Mouse (Mus musculus): ENCODE data around the gene Gng10.

Gene Gng10

DNA sequence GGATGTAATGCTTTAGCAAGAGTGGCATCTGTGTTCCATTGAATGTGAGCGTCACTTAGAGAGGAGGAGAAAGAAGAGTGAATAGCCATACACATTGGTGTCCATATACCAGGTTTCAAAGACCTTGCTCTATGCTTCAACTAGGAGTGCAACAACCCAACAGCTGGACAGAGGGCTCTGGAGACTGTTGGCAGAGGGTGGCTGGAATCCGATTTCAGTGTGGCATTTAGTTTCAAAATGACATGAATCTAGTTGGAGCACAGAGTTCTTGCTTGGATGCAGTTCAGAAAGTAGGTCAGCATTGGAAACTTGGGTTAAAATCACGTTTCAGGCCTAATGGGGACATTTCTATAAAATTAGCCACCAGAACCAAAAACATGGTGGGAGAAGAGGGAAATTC, 19.7 kb upstream of the Gng10 start:
- no peak for DNase-seq (ENCODE audit: extremely low read depth, low read depth, low spot score)

DNA sequence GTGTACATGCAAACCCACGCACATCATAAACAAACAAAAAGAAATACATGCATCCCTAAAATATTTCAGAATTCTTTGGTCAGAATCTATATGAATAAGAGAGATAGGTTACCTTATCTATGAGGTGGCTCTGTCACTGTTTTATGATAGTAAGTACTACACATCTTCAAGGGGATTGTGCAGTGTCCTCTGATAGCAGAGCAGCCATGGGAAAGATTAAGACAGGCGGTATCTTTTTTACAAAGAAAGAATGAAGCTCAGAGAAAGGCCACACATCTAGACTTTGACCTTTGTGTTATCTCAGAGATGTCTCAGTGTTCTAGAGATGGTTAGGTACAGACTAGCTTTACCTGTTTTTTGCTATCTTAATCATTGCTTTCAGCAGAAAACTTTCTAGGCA, 18.0 kb upstream of the Gng10 start:
- no peak for DNase-seq (ENCODE audit: extremely low read depth, low read depth, low spot score)

DNA sequence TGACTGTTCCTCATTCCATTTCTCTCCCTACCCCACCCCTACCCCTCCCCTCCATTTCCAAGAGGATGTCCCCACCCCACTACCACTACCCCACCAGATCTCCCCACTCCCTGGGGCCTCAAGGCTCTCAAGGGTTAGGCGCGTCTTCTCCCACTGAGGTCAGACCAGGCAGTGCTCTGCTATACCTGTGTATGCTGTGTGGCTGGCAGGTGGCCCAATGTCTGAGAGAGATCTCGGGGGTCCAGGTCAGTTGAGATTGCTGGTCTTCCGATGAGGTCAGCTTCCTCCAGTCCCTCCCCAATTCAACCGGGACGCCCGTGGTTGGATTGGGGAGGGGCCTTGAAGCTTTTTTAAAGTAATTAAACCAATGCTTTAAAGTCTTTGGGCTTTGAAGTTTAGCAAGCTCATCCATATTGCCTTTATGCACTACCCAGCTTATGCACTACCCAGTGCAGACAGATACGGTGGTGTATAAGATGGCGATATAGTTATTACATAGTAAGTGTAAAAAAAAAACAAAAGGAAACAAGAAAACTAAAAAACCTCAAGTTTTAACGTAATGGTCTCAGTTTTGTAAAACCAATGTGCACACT, 467 bp upstream of the Gng10 start:
- DNase-seq (ENCODE audit: extremely low read depth, low read depth, low spot score), result no peak

DNA sequence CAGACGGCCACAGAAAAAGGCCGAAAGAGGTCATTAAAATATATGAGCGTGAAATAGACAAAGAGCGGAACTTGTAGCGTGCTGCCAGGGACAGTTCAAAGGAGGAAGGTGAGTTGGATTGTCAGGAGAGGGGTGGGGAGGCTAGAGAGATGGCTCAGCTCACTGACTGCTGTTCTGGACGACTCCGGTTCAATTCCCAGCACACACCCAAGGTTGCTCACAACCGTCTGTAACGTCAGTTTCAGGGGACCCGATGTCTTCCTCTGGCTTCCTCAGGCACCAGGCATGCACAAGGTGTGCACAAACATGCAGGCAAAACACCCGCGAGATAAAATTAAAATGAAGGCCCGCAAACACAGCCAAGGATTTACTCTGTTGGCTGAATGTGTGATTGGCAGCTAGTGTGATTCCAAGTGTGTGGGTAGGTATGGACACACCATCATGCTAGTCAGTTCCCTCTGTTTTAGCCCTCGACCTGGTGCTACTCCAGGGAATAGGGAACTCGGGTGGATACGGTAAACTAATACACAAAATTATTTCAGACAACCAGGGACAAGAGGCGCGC, 980 bp downstream of the Gng10 start:
- DNase-seq (ENCODE audit: extremely low read depth, low read depth, low spot score), result no peak

DNA sequence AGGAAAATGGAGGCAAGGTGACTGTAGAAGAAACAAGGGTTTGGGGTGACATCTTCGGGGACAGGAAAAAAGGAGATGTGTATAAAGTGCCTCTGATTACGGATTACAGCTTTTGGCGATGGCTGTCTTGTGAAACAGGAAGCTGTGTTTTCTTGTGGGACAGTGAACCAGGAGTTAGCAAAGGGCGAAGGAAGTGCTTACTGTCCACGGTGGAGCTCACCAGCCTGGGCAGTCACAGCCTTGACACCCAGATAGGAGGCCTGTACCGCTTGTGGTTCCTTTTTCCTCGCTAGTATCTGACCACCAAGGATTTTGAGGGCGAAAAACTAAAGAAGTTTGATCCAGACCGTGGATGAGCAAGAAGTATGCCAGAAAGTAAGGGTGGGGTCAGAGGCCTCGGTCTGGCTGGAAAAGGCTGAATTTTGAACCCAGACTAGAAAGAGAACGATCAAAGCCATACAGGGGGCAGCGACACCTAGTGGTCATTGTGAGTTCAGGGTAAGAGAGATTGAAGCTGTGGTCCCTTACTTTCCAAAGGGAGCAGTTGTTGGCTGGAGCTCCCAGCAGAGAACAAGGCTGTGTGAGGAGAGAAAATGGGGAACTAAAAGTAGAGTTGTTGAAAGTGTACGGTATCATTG, 1.7 kb downstream of the Gng10 start:
- DNase-seq (ENCODE audit: extremely low read depth, low read depth, low spot score), result no peak

DNA sequence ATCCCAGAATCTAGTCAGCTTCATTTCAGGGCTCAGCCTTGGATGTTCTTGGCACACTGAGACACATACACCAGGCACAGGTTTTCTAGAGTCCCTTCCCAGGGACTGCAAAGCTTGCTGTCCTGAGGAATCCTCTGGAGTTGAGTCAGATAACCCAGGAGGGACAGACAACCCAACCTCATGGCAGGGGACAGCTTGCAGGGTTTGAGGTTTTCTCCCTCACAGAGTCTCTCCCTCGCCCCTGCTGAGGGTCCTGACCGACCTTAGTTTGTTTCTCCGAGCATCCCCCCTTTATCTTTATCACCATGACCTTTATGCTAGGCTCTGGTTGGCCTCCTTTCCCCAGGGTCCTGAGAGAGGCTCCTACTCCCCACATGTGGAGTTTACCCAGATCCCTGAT, 2.6 kb downstream of the Gng10 start:
- DNase-seq (ENCODE audit: extremely low read depth, low read depth, low spot score), result no peak

DNA sequence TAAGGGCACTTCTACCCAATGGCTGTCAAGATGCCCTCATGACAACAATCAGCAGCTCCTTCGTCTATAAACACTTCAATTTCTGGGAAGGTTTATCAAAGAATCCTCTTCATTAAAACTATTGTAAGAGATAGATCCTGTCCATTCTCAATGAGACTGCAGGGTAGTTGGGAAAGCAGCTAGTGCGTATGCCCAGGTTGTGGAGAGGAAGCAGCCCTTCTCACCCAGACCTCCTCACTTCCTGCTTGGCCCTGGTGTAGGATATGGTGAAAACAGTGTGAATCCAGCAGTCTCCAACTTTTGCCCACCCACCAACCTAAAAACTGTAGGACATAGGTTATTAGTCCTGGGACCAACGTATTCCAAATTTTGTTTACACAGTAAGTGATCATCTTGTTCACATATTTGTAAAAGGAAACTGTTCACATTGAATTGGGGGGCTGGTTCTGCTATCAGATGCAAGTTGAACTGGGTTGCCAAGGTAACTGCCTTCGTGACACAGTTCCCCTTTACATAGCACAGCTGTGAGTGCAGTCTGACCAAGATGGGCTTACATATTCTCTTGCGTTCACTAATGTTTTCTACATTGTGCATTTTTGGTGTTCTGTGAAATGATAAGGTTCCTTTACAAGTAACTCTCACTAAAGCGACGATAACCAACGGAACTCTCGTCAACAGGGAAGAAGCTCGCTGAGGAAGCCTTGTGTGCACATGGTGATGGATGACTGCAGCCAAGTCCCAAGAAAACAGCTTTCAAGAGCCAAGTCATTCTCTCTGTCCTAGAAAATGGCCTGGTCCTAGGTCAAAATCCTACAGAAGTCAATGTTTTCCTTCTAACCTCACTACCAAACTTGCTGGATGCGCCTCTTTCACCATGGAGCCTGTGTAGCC, 5.8 kb downstream of the Gng10 start:
- no peak for DNase-seq (ENCODE audit: extremely low read depth, low read depth, low spot score)

DNA sequence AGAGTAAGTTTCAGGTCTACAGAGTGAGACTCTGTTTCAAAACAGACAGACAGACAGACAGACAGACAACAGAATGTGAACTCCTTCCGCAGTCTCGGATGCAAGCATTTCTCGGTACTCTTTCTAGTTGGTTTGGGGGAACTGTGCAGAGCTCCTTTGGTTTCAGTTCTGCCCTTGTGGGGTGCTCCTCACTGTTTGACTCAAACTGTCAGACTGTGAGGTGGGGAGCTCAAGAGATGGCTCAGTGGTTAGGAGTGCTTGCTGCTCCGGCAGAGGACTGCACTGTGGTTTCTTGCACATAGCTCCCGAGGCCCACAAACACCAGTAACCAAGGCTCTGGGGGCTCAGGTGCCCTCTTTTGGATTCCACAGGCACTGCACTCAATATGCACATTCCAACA, 8.2 kb downstream of the Gng10 start:
- DNase-seq (ENCODE audit: extremely low read depth, low read depth, low spot score), result no peak

DNA sequence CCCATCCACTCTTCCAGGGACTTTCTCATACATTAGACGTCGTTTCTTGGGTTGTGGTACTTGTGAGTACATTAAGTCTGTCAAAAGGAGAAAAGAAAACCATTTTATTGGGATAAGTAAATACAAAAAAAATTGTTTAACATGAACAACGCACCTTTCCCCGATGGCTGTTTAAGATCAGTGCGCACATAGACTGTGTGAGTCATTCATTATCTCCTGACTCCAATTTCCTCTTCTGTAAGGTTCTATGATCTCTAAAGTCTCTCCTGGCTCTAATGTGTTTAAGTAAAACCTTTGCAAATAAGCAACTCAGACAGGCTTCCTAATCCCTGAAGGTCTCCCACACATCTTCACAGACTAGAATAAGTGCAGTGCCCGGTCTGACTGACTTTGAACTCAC, 9.0 kb downstream of the Gng10 start:
- no peak for DNase-seq (ENCODE audit: extremely low read depth, low read depth, low spot score)

DNA sequence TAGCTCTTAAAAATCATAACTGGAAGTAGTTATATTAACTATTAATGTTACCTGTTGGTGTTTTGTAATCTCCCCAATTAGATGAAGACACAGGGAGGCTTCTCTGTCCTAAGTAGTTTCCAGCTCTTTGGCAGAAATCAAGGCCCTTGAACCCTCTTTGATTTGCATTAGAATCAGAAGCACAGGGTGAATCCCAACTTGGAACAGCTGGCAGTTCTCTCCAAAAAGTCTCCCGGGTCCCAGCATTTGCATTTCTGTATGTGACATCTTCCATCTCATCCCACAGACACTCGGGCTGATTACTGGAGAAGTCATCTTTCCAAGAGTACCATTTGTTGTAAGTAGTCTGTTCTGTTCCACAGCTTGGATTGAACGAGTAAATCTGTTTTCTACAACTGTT, 12.3 kb downstream of the Gng10 start:
- DNase-seq (ENCODE audit: extremely low read depth, low read depth, low spot score), result no peak

DNA sequence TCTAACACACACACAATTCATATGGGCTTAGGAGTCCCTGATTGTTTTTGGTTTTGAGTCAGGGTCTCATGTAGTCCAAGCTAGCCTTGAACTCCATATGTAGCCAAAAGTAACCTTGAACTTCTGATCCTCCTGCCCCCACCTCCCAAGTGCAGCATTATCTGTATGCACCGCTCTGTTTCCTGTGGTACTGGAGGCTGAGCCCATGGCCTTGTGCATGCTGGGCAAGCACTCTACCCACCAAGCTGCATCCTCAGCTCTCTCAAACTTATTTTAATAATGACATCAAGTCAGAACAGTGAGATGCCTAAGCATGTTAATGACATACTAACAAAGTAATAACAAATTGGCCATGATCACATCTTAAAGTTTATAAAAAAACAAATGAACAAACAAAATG, 16.2 kb downstream of the Gng10 start:
- no peak for DNase-seq (ENCODE audit: extremely low read depth, low read depth, low spot score)

DNA sequence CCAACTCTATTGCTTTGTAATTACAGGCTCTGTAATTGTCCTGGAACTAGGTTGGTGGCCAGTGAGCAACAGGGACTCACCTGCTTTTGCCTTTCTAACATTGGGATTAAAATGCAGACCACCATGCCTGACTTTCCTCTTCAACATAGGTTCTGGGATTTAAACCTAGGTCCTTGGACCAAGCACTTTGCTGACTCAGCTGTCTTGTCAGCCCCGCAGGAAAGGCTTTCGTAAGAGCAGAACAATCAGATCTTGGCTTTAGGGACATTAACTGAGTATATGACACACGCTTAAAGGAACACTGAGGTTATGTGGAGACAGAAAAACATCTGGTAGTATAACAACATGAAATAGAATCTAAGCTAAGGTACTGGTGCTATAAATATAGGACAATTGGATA, 23.0 kb downstream of the Gng10 start:
- no peak for DNase-seq (ENCODE audit: extremely low read depth, low read depth, low spot score)

DNA sequence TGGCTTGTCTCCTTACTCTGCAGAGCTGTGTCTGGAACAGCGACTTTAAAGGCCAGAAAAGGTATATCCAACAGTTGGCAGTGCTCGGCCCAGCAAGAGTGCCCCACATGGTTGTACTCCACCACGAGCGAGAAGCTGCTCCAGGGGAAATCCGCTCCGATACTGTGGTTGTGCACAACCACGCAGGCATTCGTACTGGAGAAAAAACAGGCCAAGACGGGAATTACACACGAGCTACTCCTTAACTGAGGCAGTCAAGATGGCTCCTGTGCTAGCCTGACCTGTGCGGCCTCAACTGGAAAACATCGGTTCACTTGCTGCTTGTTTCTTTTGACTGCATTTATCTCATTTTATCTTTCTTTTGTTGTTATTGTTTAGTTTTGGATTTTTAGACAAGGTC, 27.6 kb downstream of the Gng10 start:
- DNase-seq (ENCODE audit: extremely low read depth, low read depth, low spot score), result no peak

DNA sequence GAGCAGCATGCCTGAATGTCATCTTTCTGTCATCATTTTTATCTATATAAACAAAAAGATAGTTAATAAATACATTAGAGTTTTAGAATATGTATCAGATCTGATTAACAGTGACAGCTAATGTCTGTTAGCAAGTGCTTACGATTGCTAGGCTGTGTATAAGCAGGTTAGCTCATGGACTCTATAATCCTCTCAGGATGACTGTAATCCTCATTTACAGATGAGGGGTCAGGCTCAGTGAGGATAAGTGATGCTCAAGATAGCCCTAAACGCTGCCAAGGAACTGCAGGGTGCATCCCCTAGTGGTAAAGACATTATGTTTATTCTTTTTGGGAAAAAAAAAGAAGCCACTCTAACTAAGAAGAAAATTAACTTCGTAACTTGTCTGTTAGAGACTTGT, 34.4 kb downstream of the Gng10 start:
- no peak for DNase-seq (ENCODE audit: extremely low read depth, low read depth, low spot score)

DNA sequence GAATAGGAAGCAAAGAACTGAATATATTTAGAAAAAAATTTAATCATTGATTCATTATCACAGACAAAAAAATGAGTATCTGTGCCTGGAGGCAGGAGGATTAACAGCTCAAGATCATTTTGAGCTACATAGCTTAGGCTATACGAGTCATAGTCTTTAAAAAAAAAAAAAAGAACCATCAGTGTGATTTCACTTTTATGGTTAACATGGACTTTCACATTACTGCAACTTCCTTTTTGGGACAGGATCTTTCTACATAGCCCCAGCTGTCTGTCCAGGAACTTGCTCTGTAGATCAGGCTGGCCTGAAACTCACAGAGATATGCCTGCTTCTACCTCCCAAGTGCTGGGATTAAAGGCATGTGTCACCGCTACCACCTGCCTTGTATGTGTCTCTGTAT, 48.5 kb downstream of the Gng10 start:
- no peak for DNase-seq (ENCODE audit: extremely low read depth, low read depth, low spot score)

DNA sequence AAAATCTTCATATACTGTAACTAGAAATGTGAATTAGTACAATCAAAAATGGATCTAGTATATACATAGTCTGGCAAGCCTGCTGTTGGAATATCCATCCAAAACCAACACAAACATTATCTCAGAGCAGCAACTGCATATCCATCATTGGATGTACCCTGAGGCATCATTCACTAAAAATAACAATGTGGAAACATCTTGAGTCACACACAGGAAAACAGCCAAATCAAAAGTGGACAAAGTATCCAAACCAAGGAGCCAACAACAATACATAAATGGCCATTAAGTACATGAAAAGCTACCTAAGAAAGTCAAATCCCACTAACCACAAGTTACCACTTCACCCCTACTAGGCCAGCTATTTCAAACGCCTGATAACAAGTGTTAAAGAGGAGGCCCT, 54.5 kb downstream of the Gng10 start:
- no peak for DNase-seq (ENCODE audit: extremely low read depth, low read depth, low spot score)

Data from fat pad, adult 2 months (tissue).